Mouse (Mus musculus): ENCODE measurements at regions not wholly inside any gene's neighbourhood (a gene's known extent, or its start where the extent isn't known, plus 50 kb on each side); places are given as distances from the start of the nearest gene placed in this dataset.

GRCm38 (mm10) chr6:49523184-49523583, 127.8 kb downstream of the Stk31 start:
- DNase-seq: peak; percentile 45

GRCm38 (mm10) chr6:49523696-49524095, 128.3 kb downstream of the Stk31 start:
- DNase-seq: no peak

GRCm38 (mm10) chr6:49533956-49534355, 138.6 kb downstream of the Stk31 start:
- DNase-seq: peak; percentile 11

GRCm38 (mm10) chr6:49534551-49534950, 139.1 kb downstream of the Stk31 start:
- no peak for DNase-seq

GRCm38 (mm10) chr6:49544946-49545345, 149.5 kb downstream of the Stk31 start:
- DNase-seq: no peak

- DNase-seq: peak; percentile 27
Measured at GRCm38 (mm10) chr6:49555069-49555468, 159.7 kb downstream of the Stk31 start.

GRCm38 (mm10) chr6:49558508-49558907, 163.1 kb downstream of the Stk31 start:
- DNase-seq: no peak

- DNase-seq: no peak
Measured at GRCm38 (mm10) chr6:49559112-49559511, 163.7 kb downstream of the Stk31 start.

- DNase-seq: no peak
Measured at GRCm38 (mm10) chr6:49578340-49578739, 182.9 kb downstream of the Stk31 start.

GRCm38 (mm10) chr6:49579691-49580090, 184.3 kb downstream of the Stk31 start:
- no peak for DNase-seq

GRCm38 (mm10) chr6:49582040-49582707, 186.8 kb downstream of the Stk31 start:
- no peak for DNase-seq

- DNase-seq: no peak
Measured at GRCm38 (mm10) chr6:49586553-49586952, 191.1 kb downstream of the Stk31 start.

GRCm38 (mm10) chr6:49588677-49589076, 193.3 kb downstream of the Stk31 start:
- DNase-seq: no peak

GRCm38 (mm10) chr6:49590927-49591631, 195.7 kb downstream of the Stk31 start:
- no peak for DNase-seq

GRCm38 (mm10) chr6:49591632-49592000, 196.2 kb downstream of the Stk31 start:
- no peak for DNase-seq

- no peak for DNase-seq
Measured at GRCm38 (mm10) chr6:49592676-49593075, 197.3 kb downstream of the Stk31 start.

- DNase-seq: peak; percentile 44
Measured at GRCm38 (mm10) chr6:49603201-49603600, 207.8 kb downstream of the Stk31 start.

GRCm38 (mm10) chr6:49603844-49604243, 208.4 kb downstream of the Stk31 start:
- no peak for DNase-seq

GRCm38 (mm10) chr6:49606028-49606427, 210.6 kb downstream of the Stk31 start:
- no peak for DNase-seq

GRCm38 (mm10) chr6:49606626-49607158, 211.3 kb downstream of the Stk31 start:
- DNase-seq: no peak

- DNase-seq: no peak
Measured at GRCm38 (mm10) chr6:49624080-49624479, 198.4 kb upstream of the Npy start.

GRCm38 (mm10) chr6:49624564-49624963, 197.9 kb upstream of the Npy start:
- DNase-seq: no peak

- peak; percentile 6 for DNase-seq
Measured at GRCm38 (mm10) chr6:49633470-49634095, 188.9 kb upstream of the Npy start.

GRCm38 (mm10) chr6:49637654-49638053, 184.9 kb upstream of the Npy start:
- no peak for DNase-seq

Measured in retina, postnatal 1 day (tissue).